Mouse (Mus musculus) lung, postnatal 25 days (tissue): ENCODE results near the gene Vmn1r103.
"Not testable (repeated sequence)": the region's sequence is repeated elsewhere in the genome, so short reads cannot be mapped to it uniquely, and the experiment has no call there.

ENCODE experiments used
- DNase-seq: peaks from one replicate; pipeline ENCODE4 v3.0.0; 2022; ENCODE audit warnings: low spot score

Gene Vmn1r103

GRCm38 (mm10) chr7:20510434-20510833 is at the start of gene Vmn1r103:
Vmn1r103 (minus strand) TSS chr7:20510534.
- not testable (repeated sequence) for DNase-seq

GRCm38 (mm10) chr7:20545657-20546056 is 35.3 kb upstream of the Vmn1r103 start, which contains the start of gene Gm5726:
Gm5726 (minus strand) TSS chr7:20545757.
- not testable (repeated sequence) for DNase-seq

GRCm38 (mm10) chr7:20533537-20533936 is 23.2 kb upstream of the Vmn1r103 start, which contains the start of gene Vmn1r104:
Vmn1r104 (plus strand) TSS chr7:20533837.
- DNase-seq: not testable (repeated sequence)

- not testable (repeated sequence) for DNase-seq
Measured at GRCm38 (mm10) chr7:20474825-20475224, 35.5 kb downstream of the Vmn1r103 start, which contains the start of gene Gm10670. Gm10670 (minus strand) TSS chr7:20474925.
